Mouse (Mus musculus) hindbrain, embryonic 15.5 days (tissue): ENCODE measurements around the gene Pfas. TPM values are rescaled to one million over a fixed set of nuclear protein-coding genes. Genes with fewer than 3 reads are reported as not detected.
"Not testable (repeated sequence)": the region's sequence is repeated elsewhere in the genome, so short reads cannot be mapped to it uniquely, and the experiment has no call there.

Experiments used
- ATAC-seq: fragments of 200-750 bp; cut with Nextera tagmentation; 2 replicates; pipeline ENCODE4 v1.8.0; 2017; ENCODE audit warnings: low read depth, moderate number of reproducible peaks, moderate TSS enrichment; ENCODE audit not compliant: low FRiP score
- H3K27ac ChIP-seq: fragments of 300-500 bp; sonication (generic); replicated peaks from 2 replicates; pipeline ENCODE4 v1.5.1; 2015; ENCODE audit warnings: mild to moderate bottlenecking, inconsistent platforms
- H3K27me3 ChIP-seq: fragments of 300-500 bp; sonication (generic); 2 replicates; pipeline ENCODE4 v1.6.1; 2015; ENCODE audit warnings: control low read depth, inconsistent platforms
- H3K36me3 ChIP-seq: fragments of 300-500 bp; sonication (generic); 2 replicates; pipeline ENCODE4 v1.6.1; 2015; ENCODE audit warnings: control low read depth, inconsistent platforms
- H3K4me1 ChIP-seq: fragments of 300-500 bp; sonication (generic); replicated peaks from 2 replicates; pipeline ENCODE4 v1.6.1; 2015; ENCODE audit warnings: control low read depth, inconsistent platforms
- H3K4me2 ChIP-seq: fragments of 300-500 bp; sonication (generic); 2 replicates; pipeline ENCODE4 v1.6.1; 2015; ENCODE audit warnings: moderate library complexity, mild to moderate bottlenecking, inconsistent platforms
- H3K4me3 ChIP-seq: fragments of 300-500 bp; sonication (generic); 2 replicates; pipeline ENCODE4 v1.5.1; 2015; ENCODE audit warnings: mild to moderate bottlenecking, inconsistent platforms
- H3K9ac ChIP-seq: fragments of 300-500 bp; sonication (generic); 2 replicates; pipeline ENCODE4 v1.6.1; 2015; ENCODE audit warnings: inconsistent platforms
- H3K9me3 ChIP-seq: fragments of 300-500 bp; sonication (generic); 2 replicates; pipeline ENCODE4 v1.6.1; 2016; ENCODE audit warnings: control low read depth, inconsistent platforms
- WGBS: fragments of 180-500 bp; shearing (Covaris S2); methylation state at CpG from one replicate; pipeline ENCODE4 v1.1.7; 2015; 5-methylcytosine and 5-hydroxymethylcytosine counted together
- polyA plus RNA-seq: library from polyadenylated mRNA; unstranded; fragments of >200 nt; fragmentation: Nextera tagmentation; extraction: Ambion mirVana; gene quantifications from 2 replicates; pipeline ENCODE4 v1.2.1, GENCODE M21; 2015

Pfas gene
- polyA plus RNA-seq, 1 experiment from 2014 or later, result 17.6 TPM

- Histone ChIP-seq H3K4me2 (no peak overlapping the region), H3K36me3 (no peaks in the 10 kb centered on the region), H3K9me3 (no peaks in the 10 kb centered on the region), H3K27me3 (no peaks in the 10 kb centered on the region), H3K9ac (no peak overlapping the region), H3K4me3 (no peak overlapping the region), H3K27ac (no peak overlapping the region), H3K4me1 (peaks cover 10% of the 10 kb centered on the region)
- WGBS, result 78% methylated on average over 2 of the region's 2 CpGs
- ATAC-seq, result no peak
Observed at GRCm38 (mm10) chr11:68963405-68963804, 44.9 kb downstream of the Pfas start.

GRCm38 (mm10) chr11:68962159-68962558 is 46.1 kb downstream of the Pfas start:
- not testable (repeated sequence) for H3K4me1 ChIP-seq, H3K36me3 ChIP-seq, H3K4me3 ChIP-seq, H3K27ac ChIP-seq, H3K4me2 ChIP-seq, H3K27me3 ChIP-seq, ATAC-seq, H3K9me3 ChIP-seq, H3K9ac ChIP-seq
- WGBS, result 26% methylated on average over 11 of the region's 11 CpGs

GRCm38 (mm10) chr11:68961596-68961995 is 46.7 kb downstream of the Pfas start:
- no peaks in the 10 kb centered on the region for H3K9me3 ChIP-seq
- no peak overlapping the region for H3K4me3 ChIP-seq
- 80% methylated on average over 3 of the region's 3 CpGs for WGBS
- ATAC-seq, result no peak
- H3K9ac ChIP-seq, result no peak overlapping the region
- no peak overlapping the region for H3K4me2 ChIP-seq
- H3K36me3 ChIP-seq, result no peaks in the 10 kb centered on the region
- peaks cover 7% of the 10 kb centered on the region; the same call in 1 of the 2 replicates for H3K27me3 ChIP-seq
- no peaks in the 10 kb centered on the region for H3K4me1 ChIP-seq
- H3K27ac ChIP-seq, result no peak overlapping the region

GRCm38 (mm10) chr11:68957971-68958370 is 50.3 kb downstream of the Pfas start:
- H3K4me3 ChIP-seq, result no peak overlapping the region
- H3K27me3 ChIP-seq, result peaks cover 39% of the 10 kb centered on the region
- no peak overlapping the region for H3K27ac ChIP-seq
- no peak for ATAC-seq
- H3K9ac ChIP-seq, result no peak overlapping the region
- H3K36me3 ChIP-seq, result no peaks in the 10 kb centered on the region
- H3K4me1 ChIP-seq, result peaks cover 16% of the 10 kb centered on the region
- 94% methylated on average over 1 of the region's 1 CpGs for WGBS
- H3K4me2 ChIP-seq, result no peak overlapping the region
- H3K9me3 ChIP-seq, result no peaks in the 10 kb centered on the region

- 0 out of 2 replicates have a peak within 1 kb of the TSS, but pooled peaks have one; percentile 2 for H3K4me2 ChIP-seq
Observed at GRCm38 (mm10) chr11:68957308-68957707, 51.0 kb downstream of the Pfas start, which contains the start of gene Arhgef15. Gene Arhgef15 (minus strand): TSS chr11:68957480.

GRCm38 (mm10) chr11:68956697-68957096 is 51.6 kb downstream of the Pfas start:
- 45% methylated on average over 13 of the region's 13 CpGs for WGBS
- Histone ChIP-seq H3K36me3 (no peaks in the 10 kb centered on the region), H3K9ac (no peak overlapping the region), H3K4me1 (peaks cover 16% of the 10 kb centered on the region), H3K4me3 (0 out of 2 replicates have a peak overlapping the region, but pooled peaks have one; percentile 10), H3K27me3 (peaks cover 44% of the 10 kb centered on the region), H3K9me3 (no peaks in the 10 kb centered on the region), H3K27ac (no peak overlapping the region), H3K4me2 (no peak overlapping the region)
- ATAC-seq, result no peak

More at GRCm38 (mm10) chr11:68957308-68957707, 51.0 kb downstream of the Pfas start, which contains the start of gene Arhgef15:
- H3K27me3 ChIP-seq, result peaks cover 41% of the 10 kb centered on the region
- H3K4me1 ChIP-seq, result peaks cover 16% of the 10 kb centered on the region
- WGBS, result 38% methylated on average over 8 of the region's 8 CpGs
- H3K36me3 ChIP-seq, result no peaks in the 10 kb centered on the region
- H3K9ac ChIP-seq, result no peak within 1 kb of the TSS
- ATAC-seq, result no peak
- H3K27ac ChIP-seq, result no peak within 1 kb of the TSS
- H3K9me3 ChIP-seq, result no peaks in the 10 kb centered on the region
- H3K4me3 ChIP-seq, result 0 out of 2 replicates have a peak within 1 kb of the TSS, but pooled peaks have one; percentile 10

- peaks cover 16% of the 10 kb centered on the region for H3K4me1 ChIP-seq
- H3K9ac ChIP-seq, result no peak overlapping the region
- no peak overlapping the region for H3K4me3 ChIP-seq
- WGBS, result 53% methylated on average over 3 of the region's 3 CpGs
- H3K36me3 ChIP-seq, result no peaks in the 10 kb centered on the region
- no peak overlapping the region for H3K27ac ChIP-seq
- ATAC-seq, result no peak
- 0 out of 2 replicates have a peak overlapping the region, but pooled peaks have one; percentile 2 for H3K4me2 ChIP-seq
- H3K27me3 ChIP-seq, result peaks cover 47% of the 10 kb centered on the region
- H3K9me3 ChIP-seq, result no peaks in the 10 kb centered on the region
Observed at GRCm38 (mm10) chr11:68956107-68956506, 52.2 kb downstream of the Pfas start.

GRCm38 (mm10) chr11:68955473-68955872 is 52.8 kb downstream of the Pfas start:
- Histone ChIP-seq H3K4me1 (peaks cover 16% of the 10 kb centered on the region), H3K4me2 (peak overlapping the region; percentile 56), H3K9ac (no peak overlapping the region), H3K27ac (no peak overlapping the region), H3K27me3 (peaks cover 47% of the 10 kb centered on the region), H3K4me3 (no peak overlapping the region), H3K36me3 (no peaks in the 10 kb centered on the region), H3K9me3 (no peaks in the 10 kb centered on the region)
- no peak for ATAC-seq
- WGBS, result 66% methylated on average over 5 of the region's 5 CpGs

- Histone ChIP-seq H3K36me3 (no peaks in the 10 kb centered on the region), H3K9ac (peak overlapping the region; percentile 14; the same call in 1 of the 2 replicates), H3K4me1 (peaks cover 16% of the 10 kb centered on the region), H3K4me2 (peak overlapping the region; percentile 56), H3K4me3 (peak overlapping the region; percentile 26), H3K27ac (no peak overlapping the region), H3K9me3 (no peaks in the 10 kb centered on the region), H3K27me3 (peaks cover 50% of the 10 kb centered on the region)
- ATAC-seq, result no peak
- WGBS, result 2% methylated on average over 17 of the region's 17 CpGs
Observed at GRCm38 (mm10) chr11:68954408-68954807, 53.9 kb downstream of the Pfas start.

- peaks cover 16% of the 10 kb centered on the region for H3K4me1 ChIP-seq
- peaks cover 50% of the 10 kb centered on the region for H3K27me3 ChIP-seq
- ATAC-seq, result no peak
- no peak overlapping the region for H3K9ac ChIP-seq
- no peaks in the 10 kb centered on the region for H3K36me3 ChIP-seq
- no peaks in the 10 kb centered on the region for H3K9me3 ChIP-seq
- 10% methylated on average over 13 of the region's 13 CpGs for WGBS
- peak overlapping the region; percentile 26 for H3K4me3 ChIP-seq
- no peak overlapping the region for H3K27ac ChIP-seq
- peak overlapping the region; percentile 56 for H3K4me2 ChIP-seq
Observed at GRCm38 (mm10) chr11:68953903-68954302, 54.4 kb downstream of the Pfas start.

- peak; percentile 87 for ATAC-seq
- peak overlapping the region; percentile 55 for H3K4me2 ChIP-seq
- peaks cover 21% of the 10 kb centered on the region for H3K4me1 ChIP-seq
- H3K36me3 ChIP-seq, result 0 out of 2 replicates have a peak, but pooled peaks cover 5% of the 10 kb centered on the region
- 5% methylated on average over 11 of the region's 12 CpGs for WGBS
- peaks cover 9% of the 10 kb centered on the region; the same call in 1 of the 2 replicates for H3K27me3 ChIP-seq
- H3K4me3 ChIP-seq, result peak overlapping the region; percentile 46
- H3K27ac ChIP-seq, result peak overlapping the region; percentile 92
- H3K9ac ChIP-seq, result peak overlapping the region; percentile 46
- H3K9me3 ChIP-seq, result no peaks in the 10 kb centered on the region
Observed at GRCm38 (mm10) chr11:68947542-68947993, 60.7 kb downstream of the Pfas start.

- H3K9ac ChIP-seq, result peak overlapping the region; percentile 53
- peak overlapping the region; percentile 46 for H3K4me3 ChIP-seq
- peak overlapping the region; percentile 92 for H3K27ac ChIP-seq
- 7% methylated on average over 16 of the region's 16 CpGs for WGBS
- peaks cover 8% of the 10 kb centered on the region; the same call in 1 of the 2 replicates for H3K27me3 ChIP-seq
- peak; percentile 71 for ATAC-seq
- H3K9me3 ChIP-seq, result no peaks in the 10 kb centered on the region
- peak overlapping the region; percentile 55 for H3K4me2 ChIP-seq
- H3K36me3 ChIP-seq, result 0 out of 2 replicates have a peak, but pooled peaks cover 5% of the 10 kb centered on the region
- peaks cover 21% of the 10 kb centered on the region for H3K4me1 ChIP-seq
Observed at GRCm38 (mm10) chr11:68946806-68947440, 61.3 kb downstream of the Pfas start.
